Comparison of ENCODE assay signal across 19 mouse cellular contexts in the genomic region with DNA sequence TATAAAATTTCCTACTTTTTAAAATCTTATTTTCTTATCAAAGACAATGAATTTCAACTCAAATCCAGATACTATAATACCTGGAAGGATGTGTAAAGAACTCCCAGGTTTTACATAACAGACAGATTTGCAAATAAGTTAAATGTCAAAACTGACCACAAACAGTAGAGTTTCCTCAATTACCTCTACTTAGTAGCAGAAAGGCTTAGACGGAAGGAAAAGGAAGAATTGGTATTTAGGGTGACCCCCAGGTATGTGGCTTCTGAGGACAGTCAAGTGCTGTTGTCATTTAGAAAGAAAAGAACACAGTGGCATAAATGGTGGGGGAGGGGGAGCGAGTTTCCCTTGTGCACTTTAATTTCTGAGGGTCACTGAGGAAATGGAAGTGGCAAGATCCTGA.
"Had no signal": no experiment of that assay in that cellular context is flagged by ENCODE, and none has a peak within 500 bp of the region (broad histone marks: within the 10 kb centered on the region; RNA-seq: fewer than 3 reads in every experiment).

No protein-coding gene starts in this region.

- H3K9ac ChIP-seq: lung, embryonic 15.5 days; midbrain, embryonic 13.5 days; midbrain, embryonic 15.5 days; neural tube, embryonic 12.5 days had no signal

- ATAC-seq: lung, postnatal 0 days; midbrain, embryonic 13.5 days; midbrain, embryonic 15.5 days had no signal

- H3K27me3 ChIP-seq: lung, embryonic 15.5 days; megakaryocyte, embryonic 14.5 days; midbrain, embryonic 13.5 days; midbrain, embryonic 15.5 days; neural tube, embryonic 12.5 days had no signal

- H3K36me3 ChIP-seq: lung, embryonic 15.5 days; midbrain, embryonic 15.5 days; neural tube, embryonic 12.5 days had no signal

- H3K4me2 ChIP-seq: lung, embryonic 15.5 days; midbrain, embryonic 11.5 days; midbrain, embryonic 13.5 days; midbrain, embryonic 15.5 days; neural tube, embryonic 12.5 days had no signal

- DNase-seq: lung, adult 2 months; lung, postnatal 14 days; lung, postnatal 36 days; retina, postnatal 1 day; right cerebral cortex, adult 18-20 months; right cerebral cortex, postnatal 25 days; right cerebral cortex, postnatal 4 days; spleen, adult 18-20 months; thymus, adult 18-20 months; thymus, postnatal 14 days; thymus, postnatal 36 days had no signal

- H3K27ac ChIP-seq: lung, embryonic 15.5 days; macrophage; midbrain, embryonic 13.5 days; midbrain, embryonic 15.5 days; neural tube, embryonic 12.5 days had no signal

- H3K9me3 ChIP-seq: lung, embryonic 15.5 days; megakaryocyte, embryonic 14.5 days; midbrain, embryonic 13.5 days; midbrain, embryonic 15.5 days; neural tube, embryonic 12.5 days had no signal

- H3K4me1 ChIP-seq: lung, embryonic 15.5 days; midbrain, embryonic 13.5 days; midbrain, embryonic 15.5 days; neural tube, embryonic 12.5 days had no signal

- H3K4me3 ChIP-seq: lung, embryonic 15.5 days; megakaryocyte, embryonic 14.5 days; midbrain, embryonic 13.5 days; midbrain, embryonic 15.5 days; neural tube, embryonic 12.5 days had no signal
